Mouse (Mus musculus): ENCODE results near the gene Adamts9.
A peak's percentile ranks its signal among the peaks of the same experiment; 100 is the strongest.

The Adamts9 gene

GRCm38 (mm10) chr6:92804254-92804971 is 138.9 kb downstream of the Adamts9 start:
- DNase-seq (ENCODE audit: low read depth), result no peak

DNA sequence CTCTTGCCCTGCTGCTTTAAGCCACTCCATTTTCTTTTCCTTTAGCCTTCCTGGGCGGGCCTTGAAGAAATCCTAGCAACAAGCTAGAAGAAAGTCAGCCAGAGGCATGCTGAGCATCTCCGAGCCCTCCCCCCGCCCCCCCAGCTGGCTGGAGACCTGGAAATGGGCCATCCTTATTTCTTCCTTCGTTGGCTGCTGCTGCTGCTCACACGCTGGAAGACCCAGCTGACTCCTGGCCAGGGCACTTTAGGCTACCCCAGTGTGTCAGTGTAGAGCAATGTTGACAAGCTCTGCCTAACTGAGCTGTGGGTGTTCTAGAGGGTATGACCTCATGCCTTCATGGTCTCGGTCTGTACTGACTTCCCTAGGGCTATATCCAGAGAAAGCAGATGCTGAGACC is 140.1 kb downstream of the Adamts9 start:
- DNase-seq (ENCODE audit: low read depth), result peak; percentile 48

- DNase-seq (ENCODE audit: low read depth), result no peak
These were observed 140.9 kb downstream of the Adamts9 start for GRCm38 (mm10) chr6:92802421-92802820.

DNA sequence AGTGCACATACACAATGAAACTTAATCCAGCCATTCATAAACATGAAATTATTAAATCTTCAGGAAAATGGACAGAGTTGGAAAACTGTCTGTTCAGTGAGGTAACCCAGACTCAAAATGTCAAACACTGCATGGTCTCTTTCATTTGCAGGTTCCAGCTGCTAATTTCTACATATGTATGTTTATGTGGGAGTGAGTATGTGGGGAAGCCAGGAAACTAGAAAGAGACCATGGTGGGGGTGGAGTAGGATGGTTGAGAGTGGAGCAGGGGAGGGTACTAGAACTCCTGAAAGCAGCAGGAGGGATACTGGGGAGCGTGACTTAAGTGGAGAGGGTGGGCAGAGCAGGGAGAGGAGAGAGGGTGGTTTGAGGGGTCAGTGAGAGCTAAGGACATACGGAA is 141.8 kb downstream of the Adamts9 start:
- DNase-seq (ENCODE audit: low read depth), result no peak

GRCm38 (mm10) chr6:92793804-92794203 is 149.5 kb downstream of the Adamts9 start:
- no peak for DNase-seq (ENCODE audit: low read depth)

GRCm38 (mm10) chr6:92787376-92787712 is 155.9 kb downstream of the Adamts9 start:
- DNase-seq (ENCODE audit: low read depth), result peak; percentile 87

- no peak for DNase-seq (ENCODE audit: low read depth)
These were observed 156.5 kb downstream of the Adamts9 start for GRCm38 (mm10) chr6:92786701-92787375.

- DNase-seq (ENCODE audit: low read depth), result peak; percentile 83
These were observed 158.5 kb downstream of the Adamts9 start for GRCm38 (mm10) chr6:92784782-92785181.

DNA sequence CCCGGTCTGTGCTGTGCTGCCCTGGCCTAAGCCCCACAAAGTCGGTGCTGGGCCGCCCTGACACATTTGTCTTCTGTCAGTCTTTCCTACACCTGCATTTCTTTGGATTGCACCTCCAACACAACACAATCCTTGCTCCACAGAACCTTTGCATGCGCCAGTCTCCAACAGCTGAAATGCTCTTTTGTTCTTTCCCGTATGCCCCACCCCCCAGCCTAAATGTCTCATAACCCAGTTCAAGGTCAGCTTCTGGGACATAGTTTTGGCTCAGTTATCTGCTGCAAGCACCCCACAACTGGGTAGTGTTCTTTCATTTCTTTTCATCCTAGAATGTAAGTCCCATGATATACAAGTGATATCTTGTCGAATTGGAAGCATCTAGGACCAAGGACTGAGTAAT is 161.8 kb downstream of the Adamts9 start:
- no peak for DNase-seq (ENCODE audit: low read depth)

GRCm38 (mm10) chr6:92779935-92780205 is 163.4 kb downstream of the Adamts9 start:
- DNase-seq (ENCODE audit: low read depth), result no peak

DNA sequence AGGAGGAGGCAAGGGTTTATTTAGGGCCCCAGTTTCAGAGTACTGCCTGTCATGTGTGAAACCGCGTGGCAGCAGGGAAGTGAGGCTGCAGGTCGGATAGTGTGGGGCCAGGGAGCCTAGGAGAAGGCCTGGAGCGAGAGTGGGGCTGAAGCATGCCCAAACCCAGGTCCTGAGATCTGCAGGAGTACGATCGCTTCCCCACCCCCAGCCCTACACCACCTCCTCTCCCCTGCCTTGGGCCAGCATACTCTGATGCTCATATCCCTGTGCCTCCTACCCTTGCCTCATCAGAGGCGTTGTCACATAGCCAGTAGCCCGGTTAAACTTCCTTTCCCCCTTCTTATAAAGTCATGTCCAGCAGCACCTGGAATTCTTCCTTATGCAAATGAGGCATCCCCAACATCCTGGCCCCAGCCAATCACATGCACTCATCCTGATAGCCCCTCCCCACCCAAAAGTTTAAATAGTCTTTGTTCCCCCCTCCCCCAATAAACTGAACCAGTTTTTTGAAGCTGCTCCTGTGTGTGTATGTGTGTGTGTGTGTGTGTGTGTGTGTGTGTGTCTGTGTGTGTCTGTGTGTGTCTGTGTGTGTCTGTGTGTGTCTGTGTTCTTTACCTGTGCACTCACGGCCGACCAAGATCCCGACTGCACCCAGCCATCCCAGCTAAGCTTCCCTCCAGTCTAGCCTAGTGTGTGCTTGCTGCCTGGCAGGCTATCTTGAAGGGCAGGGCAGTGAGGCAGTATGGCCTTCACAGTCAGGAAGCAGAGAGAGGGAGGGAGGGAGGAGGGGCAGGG is 164.0 kb downstream of the Adamts9 start:
- no peak for DNase-seq (ENCODE audit: low read depth)

DNA sequence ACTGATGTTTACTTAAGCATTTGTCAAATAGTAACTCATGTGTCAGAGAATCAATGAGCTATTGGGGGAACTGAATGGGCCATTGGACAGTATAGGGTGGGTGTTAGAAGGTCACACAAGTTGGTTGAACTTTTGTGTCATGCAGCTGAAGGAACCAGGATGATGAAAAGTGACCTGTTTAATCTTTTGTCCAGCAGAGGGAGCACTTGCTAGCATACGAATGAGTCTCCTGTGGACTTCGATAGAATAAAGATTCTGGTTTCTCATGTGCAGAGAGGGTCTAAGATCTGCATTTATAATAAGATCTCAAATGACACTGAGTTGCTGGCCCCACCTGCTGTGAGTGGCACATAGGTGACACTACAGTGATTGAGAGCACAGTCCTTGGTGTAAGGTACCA is 166.9 kb downstream of the Adamts9 start:
- peak; percentile 76 for DNase-seq (ENCODE audit: low read depth)

GRCm38 (mm10) chr6:92762372-92762771 is 180.9 kb downstream of the Adamts9 start:
- no peak for DNase-seq (ENCODE audit: low read depth)

DNA sequence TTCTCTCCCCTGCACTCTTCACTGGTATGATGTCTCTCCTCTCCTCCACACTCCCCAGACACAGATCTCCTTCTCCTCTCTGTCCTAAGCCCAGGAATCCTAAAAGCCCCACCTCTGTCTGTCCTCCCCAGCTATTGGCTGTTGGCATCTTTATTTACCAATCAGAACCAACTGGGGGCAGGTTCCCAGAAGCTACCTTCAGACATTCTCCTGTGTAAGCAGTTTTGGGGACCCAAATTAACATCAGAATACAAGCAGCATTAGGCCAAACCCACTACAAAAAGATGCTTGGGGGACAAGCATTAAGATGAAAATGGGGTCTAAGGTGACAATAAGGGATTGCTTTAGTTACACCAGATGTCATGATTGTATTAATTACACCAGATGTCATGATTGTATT is 183.7 kb downstream of the Adamts9 start:
- DNase-seq (ENCODE audit: low read depth), result no peak

DNA sequence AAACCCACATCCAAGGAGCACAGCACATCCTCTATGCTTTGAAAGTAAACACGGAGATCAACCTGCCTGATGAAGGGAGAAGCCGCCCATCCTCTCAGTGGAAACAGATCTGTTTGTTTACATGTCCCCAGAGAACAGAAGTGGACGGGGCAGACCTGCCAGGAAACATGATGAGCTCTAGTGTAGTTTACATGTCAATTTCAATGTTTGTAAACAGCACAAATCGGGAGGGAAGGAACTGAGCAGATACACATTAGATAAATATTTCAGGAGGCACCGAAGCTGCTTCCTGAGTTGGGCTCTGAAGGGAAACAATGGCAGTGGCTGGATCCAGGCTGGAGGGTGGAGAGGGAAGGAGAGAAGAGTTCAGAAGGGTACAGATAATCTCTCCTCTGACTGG is 187.5 kb downstream of the Adamts9 start:
- DNase-seq (ENCODE audit: low read depth), result no peak

DNA sequence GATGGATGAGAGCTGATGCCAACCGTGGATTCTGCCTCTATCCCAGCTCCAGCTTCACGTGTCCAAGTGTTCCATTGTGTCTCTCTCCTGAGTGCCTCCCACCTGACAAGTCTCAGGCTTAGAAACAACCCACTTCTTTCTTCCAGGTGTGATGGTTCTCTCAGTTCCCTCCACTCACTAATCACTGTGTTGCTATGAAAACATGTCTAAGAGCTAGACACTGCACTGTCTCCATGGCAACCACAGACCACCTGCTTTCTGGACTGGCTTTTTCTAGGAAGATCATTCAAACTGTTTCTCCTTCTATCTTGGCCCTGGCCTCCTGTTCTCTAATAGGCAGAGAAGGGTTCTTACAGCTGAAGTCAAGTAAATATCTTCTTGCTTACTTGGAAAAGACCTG is 190.6 kb downstream of the Adamts9 start:
- DNase-seq (ENCODE audit: low read depth), result no peak

GRCm38 (mm10) chr6:92749420-92749819 is 193.9 kb downstream of the Adamts9 start:
- DNase-seq (ENCODE audit: low read depth), result no peak

- DNase-seq (ENCODE audit: low read depth), result peak; percentile 80
These were observed 199.7 kb downstream of the Adamts9 start for GRCm38 (mm10) chr6:92743605-92744004.

GRCm38 (mm10) chr6:92737116-92737515 is 206.2 kb downstream of the Adamts9 start:
- DNase-seq (ENCODE audit: low read depth), result no peak

GRCm38 (mm10) chr6:92733651-92734050 is 209.6 kb downstream of the Adamts9 start:
- no peak for DNase-seq (ENCODE audit: low read depth)

DNA sequence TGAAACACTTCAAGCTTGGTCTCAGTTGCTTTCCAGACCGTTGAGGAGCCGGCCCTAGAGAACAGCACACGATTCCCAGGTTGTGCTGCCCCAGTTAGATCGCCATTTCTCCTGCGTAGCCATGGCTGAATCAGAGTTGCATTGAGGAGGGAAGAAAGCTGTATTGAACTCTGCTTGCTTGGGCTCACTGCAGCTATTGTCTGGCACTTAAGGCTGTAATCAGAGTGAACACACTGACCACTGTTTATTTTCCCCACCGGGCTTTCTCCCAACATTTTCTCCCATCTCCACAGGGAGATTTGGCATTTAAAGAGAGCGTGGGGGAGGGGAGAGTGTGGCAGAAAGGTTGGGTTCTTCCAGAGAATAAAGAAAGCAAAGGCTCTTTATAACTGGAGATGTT is 214.8 kb downstream of the Adamts9 start:
- DNase-seq (ENCODE audit: low read depth), result peak; percentile 37

- peak; percentile 91 for DNase-seq (ENCODE audit: low read depth)
These were observed 215.2 kb downstream of the Adamts9 start for GRCm38 (mm10) chr6:92728084-92728483.

DNA sequence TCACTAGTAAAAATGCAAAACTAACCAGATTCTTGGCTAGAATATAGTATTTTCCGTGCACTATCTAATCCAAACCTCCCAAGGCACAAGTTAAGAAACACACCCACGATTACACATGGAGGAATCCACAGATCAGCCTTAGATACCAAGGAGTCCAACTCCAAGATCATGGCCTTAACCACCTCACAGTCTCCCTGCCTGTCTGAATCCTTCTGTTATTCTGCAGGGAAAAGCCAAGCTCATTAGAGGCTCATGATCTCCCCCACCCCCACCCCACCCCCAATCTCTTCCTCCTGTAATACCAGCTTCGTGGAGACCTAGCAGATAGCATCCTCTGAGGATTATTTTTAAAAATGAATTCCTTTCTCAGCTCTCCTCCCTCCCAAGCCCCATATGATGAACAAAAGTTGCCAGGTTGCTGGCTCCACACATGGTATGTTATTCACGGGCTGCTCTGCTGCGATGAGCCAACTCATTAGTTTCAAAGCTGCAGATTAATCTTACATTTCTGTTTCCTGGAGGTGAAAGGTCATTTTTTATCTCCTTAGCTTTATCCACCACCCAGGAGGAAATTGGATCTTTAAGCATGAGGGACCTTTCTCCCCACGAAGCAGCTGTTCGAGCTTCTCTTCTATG is 215.8 kb downstream of the Adamts9 start:
- peak; percentile 15 for DNase-seq (ENCODE audit: low read depth)

Measured in NIH3T3 (cell line).